Mouse (Mus musculus): ENCODE measurements around the gene Usp12.

DNA sequence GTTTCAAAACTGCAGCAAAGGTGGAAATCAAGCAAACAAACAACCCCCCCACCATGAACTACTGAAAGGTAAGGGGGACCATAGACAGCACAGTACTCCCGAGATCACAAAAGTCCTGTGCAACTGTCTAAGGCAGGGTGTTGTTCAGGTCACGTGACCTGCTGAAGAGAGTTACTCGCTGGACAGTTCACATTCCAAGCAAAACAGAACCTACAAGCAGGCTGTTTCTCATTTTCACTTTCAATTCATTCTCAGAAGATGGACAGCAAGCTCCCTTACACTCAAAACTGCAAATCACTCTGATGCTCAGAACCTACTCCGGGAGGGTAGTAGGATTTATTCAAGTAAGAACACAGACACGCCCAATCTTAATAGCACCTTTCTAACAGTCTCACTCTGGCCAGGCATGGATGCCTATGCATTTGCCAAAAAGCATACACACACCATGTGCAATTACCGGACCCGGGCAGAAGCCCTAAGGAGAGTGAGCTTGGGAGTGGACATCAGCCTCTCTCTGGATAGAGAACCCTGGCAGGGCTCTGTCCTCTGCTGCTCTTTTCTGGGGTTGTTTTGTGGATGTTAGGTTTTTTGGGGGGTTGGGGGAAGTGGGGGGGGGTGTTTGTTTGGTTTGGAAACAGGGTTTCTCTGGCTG, 2.5 kb downstream of the Usp12 start:
- TF ChIP-seq CTCF (IDR thresholded peaks at IDR 0.05; ENCODE audit: borderline replicate concordance, insufficient read depth, low read depth, low read length) (no peak), POLR2A (IDR thresholded peaks at IDR 0.05; ENCODE audit: borderline replicate concordance, insufficient read depth, low read length) (no peak)
